Mouse (Mus musculus) liver, adult (tissue): ENCODE results near the gene Eno3.

ENCODE experiments used
- GATA4 ChIP-seq: IDR thresholded peaks from 2 replicates; pipeline ENCODE4 v1.6.1; 2014; ENCODE audit warnings: mild to moderate bottlenecking, low read length; ENCODE audit not compliant: insufficient replicate concordance

Gene Eno3

GRCm38 (mm10) chr11:70635601-70636000 is 21.4 kb upstream of the Eno3 start:
- TF ChIP-seq GATA4, result no peak

GRCm38 (mm10) chr11:70637764-70638163 is 19.2 kb upstream of the Eno3 start:
- no peak for TF ChIP-seq GATA4

- no peak for TF ChIP-seq GATA4
Observed at GRCm38 (mm10) chr11:70638293-70638692, 18.7 kb upstream of the Eno3 start.

DNA sequence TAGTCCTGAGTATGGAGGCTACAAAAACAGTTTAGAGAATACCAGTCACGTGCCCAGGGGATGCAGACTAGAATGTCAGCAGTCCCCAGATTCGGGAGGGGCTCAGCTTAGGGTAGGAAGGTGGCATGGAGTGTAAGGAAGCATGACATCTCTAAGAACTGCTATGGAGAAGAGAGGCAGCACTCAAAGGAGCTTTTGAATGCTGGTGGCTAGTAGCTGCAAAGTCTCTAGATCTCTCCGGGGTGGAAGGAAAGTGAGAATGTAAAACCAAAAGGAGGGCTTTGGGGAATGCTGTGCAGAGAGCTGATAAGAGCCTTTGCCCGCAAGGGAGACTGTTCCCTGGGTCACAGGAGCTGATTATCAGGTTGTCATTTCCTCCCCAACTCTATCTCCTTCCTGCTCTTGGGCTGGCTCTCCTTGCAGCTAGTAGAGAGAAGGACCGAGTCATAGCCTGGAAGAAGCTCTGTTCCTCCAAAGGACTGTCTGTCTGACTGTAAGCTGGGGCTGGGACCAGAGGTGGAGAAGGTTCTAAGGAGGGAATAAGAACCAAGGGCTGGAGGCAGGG is 18.2 kb upstream of the Eno3 start, which contains the start of gene Gp1ba:
TSS of gene Gp1ba (plus strand) at position 409 of the 565 bp plus-strand sequence.
- peak; percentile 79; the same call in 1 of the 2 replicates for TF ChIP-seq GATA4

GRCm38 (mm10) chr11:70639976-70640375 is 17.0 kb upstream of the Eno3 start:
- TF ChIP-seq GATA4, result no peak

- TF ChIP-seq GATA4, result no peak
Observed at GRCm38 (mm10) chr11:70641241-70641640, 15.8 kb upstream of the Eno3 start.

DNA sequence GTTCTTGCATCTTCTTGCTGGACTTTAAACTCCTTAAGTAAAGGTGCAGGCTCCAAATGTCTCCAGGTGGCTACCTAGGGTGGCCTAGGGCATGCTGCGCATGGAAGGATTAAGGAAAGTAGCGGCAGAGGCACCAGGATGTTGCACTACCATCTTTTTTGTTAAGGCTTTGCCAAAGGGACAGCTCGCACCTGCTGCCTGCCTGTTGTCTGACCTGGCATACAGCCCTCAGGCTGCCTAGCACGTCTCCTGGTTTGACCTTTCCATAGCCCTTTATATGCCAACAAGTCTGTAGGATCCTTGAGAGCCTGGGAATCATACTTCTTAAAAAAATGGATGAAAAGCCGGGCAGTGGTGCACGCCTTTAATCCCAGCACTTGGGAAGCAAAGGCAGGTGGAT is 14.0 kb upstream of the Eno3 start:
- no peak for TF ChIP-seq GATA4

- TF ChIP-seq GATA4, result no peak
Observed at GRCm38 (mm10) chr11:70644564-70645103, 12.4 kb upstream of the Eno3 start.

DNA sequence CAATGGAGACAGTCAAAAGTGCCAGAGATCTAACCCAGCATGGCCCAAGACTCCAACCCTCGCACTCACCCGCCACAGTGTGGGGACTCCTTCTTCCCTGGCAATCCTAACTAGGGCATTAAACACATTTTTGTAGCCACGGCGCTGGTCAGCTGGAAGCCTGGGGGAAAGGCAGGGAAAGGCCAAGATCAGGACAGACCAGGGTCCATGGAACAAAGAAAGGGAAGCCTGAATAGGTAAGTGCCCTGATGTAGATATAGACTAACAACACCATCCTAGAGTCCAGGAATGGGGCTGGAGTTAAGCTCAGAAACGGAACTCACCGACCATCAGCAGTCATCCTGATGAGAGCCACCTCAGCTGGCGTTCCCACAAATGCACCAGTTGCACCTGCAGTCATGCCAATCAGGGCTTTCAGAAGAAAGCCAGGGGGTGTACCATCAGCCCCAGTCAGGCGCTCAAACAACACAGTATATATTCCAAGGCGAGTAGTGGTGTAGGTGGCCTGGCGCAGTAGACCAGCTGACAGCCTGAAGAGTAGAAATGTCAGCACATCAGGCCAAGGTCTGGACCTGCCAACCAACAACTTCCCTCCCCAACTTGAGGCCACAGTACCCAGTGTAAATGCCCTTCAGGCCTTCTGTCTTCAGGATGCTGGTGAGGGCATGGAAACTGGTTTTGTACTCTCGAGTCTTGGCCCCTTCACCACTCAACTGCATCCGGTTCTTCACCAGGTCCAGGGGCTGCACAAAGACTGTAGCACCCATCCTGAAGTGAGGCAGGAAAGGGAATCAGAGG is 11.3 kb upstream of the Eno3 start:
- TF ChIP-seq GATA4, result no peak

DNA sequence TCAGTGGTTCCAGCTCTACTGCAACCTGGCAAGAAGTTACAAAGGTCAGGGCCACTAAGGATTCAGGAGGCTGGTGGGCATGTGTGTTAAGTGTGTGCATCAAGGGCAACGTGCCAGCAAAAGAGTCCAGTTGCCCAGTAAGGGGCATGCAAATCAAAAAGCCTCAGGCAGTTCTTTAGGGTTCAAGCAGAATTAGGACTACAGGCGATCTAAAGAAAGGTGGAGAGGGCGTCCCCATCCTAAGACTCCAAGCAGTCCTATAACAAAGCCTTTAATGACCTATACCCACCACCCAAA is 10.8 kb upstream of the Eno3 start:
- TF ChIP-seq GATA4, result no peak

- TF ChIP-seq GATA4, result peak; percentile 36; the same call in 1 of the 2 replicates
Observed at GRCm38 (mm10) chr11:70646691-70647650, 10.0 kb upstream of the Eno3 start, which contains the start of the genes Rnf167 and Slc25a11. Gene Rnf167, plus strand, starts transcription at chr11:70647235. Gene Slc25a11, minus strand, starts transcription at chr11:70647479.

GRCm38 (mm10) chr11:70647716-70648420 is 9.1 kb upstream of the Eno3 start:
- no peak for TF ChIP-seq GATA4

DNA sequence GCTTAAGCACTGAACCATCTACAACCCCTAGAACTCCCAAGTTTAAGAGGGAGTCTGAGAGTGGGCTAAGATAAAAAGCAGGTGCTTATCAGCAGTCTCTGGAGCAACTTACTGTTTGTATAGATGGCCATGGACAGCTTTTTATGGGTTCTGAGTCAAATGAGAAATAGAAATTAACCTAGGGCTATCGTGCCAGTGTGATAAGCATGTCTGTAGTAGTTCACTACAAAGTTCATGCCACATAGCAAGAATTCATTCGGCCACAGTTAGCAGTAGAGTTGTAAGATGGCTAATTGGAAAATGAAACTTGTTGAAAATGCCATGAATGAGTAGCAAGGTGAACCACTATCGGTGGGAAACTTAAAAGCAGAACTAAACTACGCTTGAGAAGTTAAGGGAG is 8.5 kb upstream of the Eno3 start:
- no peak for TF ChIP-seq GATA4

GRCm38 (mm10) chr11:70649185-70649734 is 7.7 kb upstream of the Eno3 start:
- TF ChIP-seq GATA4, result no peak

DNA sequence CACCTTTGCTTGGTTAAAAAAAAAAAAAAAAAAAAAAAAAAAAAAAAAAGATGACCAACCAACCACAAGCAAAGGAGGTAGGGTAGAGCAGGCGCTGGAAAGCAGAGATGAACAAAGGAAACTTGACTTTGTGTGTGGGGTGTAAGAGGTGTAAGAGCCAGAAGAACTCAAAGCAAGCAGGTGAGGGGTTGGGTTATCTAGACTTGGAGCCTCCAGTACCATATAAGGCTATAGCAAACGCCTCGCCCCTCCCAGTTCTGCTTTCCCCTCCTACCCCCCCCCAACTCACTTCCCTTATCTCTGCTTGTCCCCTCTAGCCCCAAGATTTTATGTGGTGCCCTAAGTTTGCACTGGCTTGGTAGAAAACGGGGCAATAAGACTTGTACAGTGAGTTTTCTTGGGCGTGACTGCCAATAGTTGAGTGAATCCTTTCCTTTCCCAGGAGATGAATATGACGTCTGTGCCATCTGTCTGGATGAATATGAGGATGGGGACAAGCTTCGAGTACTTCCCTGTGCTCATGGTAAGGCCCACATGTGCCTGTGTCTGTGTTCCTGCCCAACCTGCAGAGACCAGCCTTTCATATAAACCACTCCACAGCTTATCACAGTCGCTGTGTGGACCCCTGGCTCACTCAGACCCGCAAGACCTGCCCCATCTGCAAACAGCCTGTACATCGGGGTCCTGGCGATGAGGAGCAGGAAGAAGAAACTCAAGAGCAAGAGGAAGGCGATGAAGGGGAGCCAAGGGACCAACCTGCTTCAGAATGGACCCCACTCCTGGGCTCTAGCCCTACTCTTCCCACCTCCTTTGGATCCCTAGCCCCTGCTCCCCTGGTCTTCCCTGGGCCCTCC is 6.5 kb upstream of the Eno3 start:
- TF ChIP-seq GATA4, result no peak
